In genomic region chrX:50501181-50501580, GRCm38 (mm10) we compare ENCODE assay signal across 16 mouse cellular contexts.
A peak's percentile ranks its signal among the peaks of the same experiment; 100 is the strongest.
DNase-seq lines count a peak whose midpoint lies in the region; TF ChIP-seq lines count a peak whose summit lies in the region.
"Had no signal": no experiment of that assay in that cellular context is flagged by ENCODE, and none has a peak within 500 bp of the region (broad histone marks: within the 10 kb centered on the region; RNA-seq: fewer than 3 reads in every experiment).

No protein-coding gene starts in this region.

- no peak overlapping the region for H3K27ac ChIP-seq in heart, adult 2 months
- H3K27ac ChIP-seq in MEL (ENCODE audit: control insufficient read depth, low read depth, low read length), result no peak overlapping the region
- H3K27ac ChIP-seq: intestine, embryonic 15.5 days; liver, embryonic 13.5 days had no signal

- WGBS in heart, adult 2 months, result 60% methylated on average over 1 of the region's 1 CpGs

- no peak overlapping the region for H3K4me3 ChIP-seq in heart, adult 2 months
- H3K4me3 ChIP-seq in MEL (ENCODE audit: control insufficient read depth in 1 of 2, insufficient read depth in 1 of 2, low read depth in 2 of 2, low read length in 2 of 2), result no peak overlapping the region
- H3K4me3 ChIP-seq: intestine, embryonic 15.5 days; liver, embryonic 13.5 days had no signal

- no peaks in the 10 kb centered on the region for H3K4me1 ChIP-seq in heart, adult 2 months (ENCODE audit: control insufficient read depth, insufficient read depth, low read length)
- no peaks in the 10 kb centered on the region for H3K4me1 ChIP-seq in MEL (ENCODE audit: control insufficient read depth in 1 of 2, insufficient read depth in 2 of 2, low read length in 2 of 2)
- H3K4me1 ChIP-seq: intestine, embryonic 15.5 days; liver, embryonic 13.5 days had no signal

- no peaks in the 10 kb centered on the region for H3K79me2 ChIP-seq in heart, adult 2 months (replicated peaks; ENCODE audit: control insufficient read depth, insufficient read depth, low read length)
- H3K79me2 ChIP-seq in MEL (ENCODE audit: control insufficient read depth, insufficient read depth, low read length, poor library complexity), result no peaks in the 10 kb centered on the region

- no peak for TF ChIP-seq EP300 in heart, adult 2 months (IDR thresholded peaks at IDR 0.05; ENCODE audit: insufficient read depth, low read depth, low read length)
- TF ChIP-seq EP300 in MEL (IDR thresholded peaks at IDR 0.05; ENCODE audit: low read depth in 1 of 2, low read length in 2 of 2), result no peak

- H3K27me3 ChIP-seq in heart, adult 2 months (ENCODE audit: control insufficient read depth, insufficient read depth, low read length), result no peaks in the 10 kb centered on the region
- no peaks in the 10 kb centered on the region for H3K27me3 ChIP-seq in MEL (ENCODE audit: control insufficient read depth in 1 of 2, insufficient read depth in 2 of 2, low read length in 2 of 2)
- H3K27me3 ChIP-seq: intestine, embryonic 15.5 days; liver, embryonic 13.5 days had no signal

- no peak overlapping the region for H3K9ac ChIP-seq in heart, adult 2 months (ENCODE audit: low read depth, low read length)
- H3K9ac ChIP-seq in MEL (ENCODE audit: control insufficient read depth, low read depth, low read length, poor library complexity, severe bottlenecking), result no peak overlapping the region
- H3K9ac ChIP-seq: intestine, embryonic 15.5 days; liver, embryonic 13.5 days had no signal

- intact Hi-C loops in heart, adult 2 months (cut with DNase I), result loop anchor here (5.0 kb wide), 1 partner anchor 1154 kb away; no protein-coding TSS in a partner anchor
- intact Hi-C loops in heart, postnatal 36 days (cut with DNase I), result no loop called here
- intact Hi-C loops in left cerebral cortex, postnatal 14 days (cut with DNase I), result loop anchor here (5.0 to 10.0 kb wide), 2 partner anchors 1126 to 1154 kb away; no protein-coding TSS in a partner anchor

- H3K36me3 ChIP-seq in heart, adult 2 months (ENCODE audit: control insufficient read depth, insufficient read depth, low read length), result no peaks in the 10 kb centered on the region
- no peaks in the 10 kb centered on the region for H3K36me3 ChIP-seq in MEL (ENCODE audit: control insufficient read depth in 1 of 2, insufficient read depth in 2 of 2, low read length in 2 of 2)
- H3K36me3 ChIP-seq: intestine, embryonic 15.5 days; liver, embryonic 13.5 days had no signal

- peak; percentile 82 for TF ChIP-seq RAD21 in MEL (IDR thresholded peaks at IDR 0.05; ENCODE audit: low read depth, low read length)

- H3K9me3 ChIP-seq in MEL (replicated peaks; ENCODE audit: insufficient read depth, low read length), result no peaks in the 10 kb centered on the region
- H3K9me3 ChIP-seq: intestine, embryonic 15.5 days; liver, embryonic 13.5 days had no signal

- TF ChIP-seq POLR2A in heart, adult 2 months (IDR thresholded peaks at IDR 0.05; ENCODE audit: insufficient read depth, low read depth, low read length), result no peak
- TF ChIP-seq POLR2A in MEL (IDR thresholded peaks at IDR 0.05; ENCODE audit: control insufficient read depth in 1 of 2, insufficient read depth in 1 of 2, low read depth in 1 of 2, low read length in 2 of 2, poor library complexity in 1 of 2), result no peak

- DNase-seq in heart, adult 2 months, result no peak
- no peak for DNase-seq in heart, postnatal 36 days
- DNase-seq in left cerebral cortex, postnatal 14 days (ENCODE audit: low spot score in 2 of 2), result peak; percentile 12 to 15
- DNase-seq in left cerebral cortex, adult 9 months (ENCODE audit: low spot score in 2 of 2), result no peak
- DNase-seq in MEL (ENCODE audit: low read depth, low spot score), result peak; percentile 44
- DNase-seq in brain, embryonic 18.5 days (ENCODE audit: low read depth, low spot score), result peak; percentile 6
- DNase-seq in adrenal gland, postnatal 4 days (ENCODE audit: low spot score in 2 of 2), result no peak
- DNase-seq: adrenal gland, postnatal 14 days; cerebellum, adult 11-12 months; heart, adult 18-20 months; heart, postnatal 14 days; kidney, postnatal 36 days; liver, embryonic 13.5 days; right cerebral cortex, postnatal 4 days; thymus, postnatal 14 days had no signal

- TF ChIP-seq CTCF in heart, adult 2 months (IDR thresholded peaks at IDR 0.05), result peak; percentile 14; the same call in 1 of the 2 replicates
- peak in 1 of 3 experiments; percentile 56; a peak in 2 of 6 replicates for TF ChIP-seq CTCF in MEL (IDR thresholded peaks at IDR 0.05 in 2 of 3, conservative IDR thresholded peaks at IDR 0.05 in 1 of 3; ENCODE audit: control insufficient read depth in 1 of 3, insufficient read depth in 1 of 3, low read depth in 2 of 3, low read length in 3 of 3, poor library complexity in 1 of 3, severe bottlenecking in 1 of 3)

TF ChIP-seq in MEL, 35 proteins besides CTCF, POLR2A, EP300 and RAD21:
- TF ChIP-seq SMC3 (IDR thresholded peaks at IDR 0.05; ENCODE audit: low read depth, low read length), result peak; percentile 79
- no peak for TF ChIP-seq MAX (IDR thresholded peaks at IDR 0.05; ENCODE audit: low read length)
- no peak for TF ChIP-seq GABPA (IDR thresholded peaks at IDR 0.05; ENCODE audit: low read depth, low read length)
- TF ChIP-seq ZC3H11A (IDR thresholded peaks at IDR 0.05; ENCODE audit: low read depth, low read length), result peak; percentile 70

Comparison
In these comparisons a context has a peak if more than half of its experiments do, and no peak if none do; other contexts are left out.
1. DNase-seq: peak in left cerebral cortex, postnatal 14 days (2 of 2), MEL (single experiment) and brain, embryonic 18.5 days (single experiment); none in heart, adult 2 months (0 of 2), heart, postnatal 36 days (0 of 2), left cerebral cortex, adult 9 months (0 of 2) and adrenal gland, postnatal 4 days (0 of 2).